Mouse (Mus musculus): ENCODE results near the gene Add1. TPM values are rescaled to one million over a fixed set of nuclear protein-coding genes. Genes with fewer than 3 reads are reported as not detected.

The Add1 gene
- polyA plus RNA-seq (2015; fragmentation: Nextera tagmentation; extraction: Ambion mirVana), result 204 and 205 TPM in 2 replicates

DNA sequence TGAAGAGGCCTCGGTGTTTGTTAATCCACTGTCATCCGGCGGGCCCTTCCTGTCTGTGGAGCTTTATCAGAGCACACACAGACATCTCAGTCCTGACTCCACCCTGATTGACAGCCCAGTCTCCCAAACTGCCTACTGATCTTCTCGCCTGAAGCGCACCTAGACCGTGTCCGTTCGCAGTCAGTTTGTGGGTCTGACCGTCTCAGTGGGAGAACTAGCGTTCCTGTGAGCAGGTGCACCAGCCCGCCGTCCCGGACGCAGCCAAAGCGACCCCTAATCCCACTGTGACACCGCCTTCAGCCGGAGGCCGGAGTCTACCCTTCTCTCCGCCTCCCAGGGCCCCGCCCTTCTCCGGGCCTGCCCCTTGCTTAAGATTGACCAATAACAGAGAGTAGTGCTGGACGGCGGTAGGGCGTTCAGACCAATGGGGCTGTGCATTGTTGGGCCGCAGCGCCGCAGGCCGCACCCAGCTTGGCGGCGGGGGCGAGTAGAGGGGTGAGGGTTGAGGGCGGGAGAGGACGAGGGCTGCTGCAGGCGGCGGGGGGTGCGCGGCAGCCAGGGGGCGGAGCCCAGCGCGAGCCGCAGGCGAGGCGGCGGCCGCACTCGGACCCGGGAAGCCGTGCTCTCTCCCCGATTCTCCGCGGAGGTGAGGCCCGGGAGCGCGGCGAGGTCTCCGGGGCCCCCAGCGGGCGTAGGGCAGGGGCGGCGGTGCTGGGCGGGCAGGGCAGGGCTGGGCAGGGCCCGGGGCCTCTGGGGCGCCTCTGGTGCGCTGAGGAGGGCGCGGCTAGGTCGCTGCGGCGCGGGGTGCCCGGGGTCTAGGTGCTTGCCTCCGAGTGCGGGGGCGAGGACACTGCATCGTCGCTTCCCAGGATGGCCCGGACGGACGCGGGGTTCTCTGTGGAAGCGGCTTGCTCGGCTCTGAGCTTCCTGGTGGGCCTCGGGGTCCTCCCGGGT is at the start of gene Add1:
Gene Add1, plus strand, starts transcription at position 397 of the 954 bp plus-strand sequence.
- Histone ChIP-seq H3K27me3 (no peaks in the 10 kb centered on the region), H3K9ac (replicated peaks) (peak within 1 kb of the TSS; percentile 99), H3K4me1 (replicated peaks) (peaks cover 23% of the 10 kb centered on the region), H3K4me2 (replicated peaks) (peak within 1 kb of the TSS; percentile 71), H3K27ac (peak within 1 kb of the TSS; percentile 97), H3K9me3 (no peaks in the 10 kb centered on the region), H3K4me3 (replicated peaks) (peak within 1 kb of the TSS; percentile 98), H3K36me3 (no peaks in the 10 kb centered on the region)
- WGBS, result under 1% methylated on average over 81 of the region's 84 CpGs
- peak; percentile 100 for ATAC-seq

DNA sequence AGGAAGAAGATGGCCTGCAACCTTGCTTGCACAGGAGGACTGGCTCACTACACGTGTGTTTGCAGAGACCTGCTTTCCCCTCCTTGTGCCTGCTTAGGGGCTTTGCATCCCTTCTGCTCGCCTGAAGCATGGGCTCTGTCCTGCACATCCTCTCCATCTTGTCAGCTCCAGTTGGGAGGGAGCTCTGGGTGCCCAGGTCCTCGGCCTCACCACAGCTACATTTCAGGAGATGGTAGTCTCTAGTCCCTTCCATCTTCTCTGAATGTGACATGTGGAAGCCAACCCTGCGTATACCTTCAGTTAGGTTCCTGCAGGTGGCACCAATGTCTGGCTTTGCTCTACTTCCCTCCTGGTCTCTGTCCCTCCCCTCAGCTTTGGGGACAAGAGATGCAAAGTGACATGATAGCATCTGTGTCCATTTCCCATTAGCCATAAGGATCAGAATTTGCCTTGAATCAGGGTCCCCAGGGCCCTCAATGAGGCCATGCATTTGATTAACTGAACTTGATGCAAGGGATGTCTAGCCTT is 49.4 kb upstream of the Add1 start:
- no peak overlapping the region for H3K9ac ChIP-seq (replicated peaks)
- 61% methylated on average over 4 of the region's 4 CpGs for WGBS

DNA sequence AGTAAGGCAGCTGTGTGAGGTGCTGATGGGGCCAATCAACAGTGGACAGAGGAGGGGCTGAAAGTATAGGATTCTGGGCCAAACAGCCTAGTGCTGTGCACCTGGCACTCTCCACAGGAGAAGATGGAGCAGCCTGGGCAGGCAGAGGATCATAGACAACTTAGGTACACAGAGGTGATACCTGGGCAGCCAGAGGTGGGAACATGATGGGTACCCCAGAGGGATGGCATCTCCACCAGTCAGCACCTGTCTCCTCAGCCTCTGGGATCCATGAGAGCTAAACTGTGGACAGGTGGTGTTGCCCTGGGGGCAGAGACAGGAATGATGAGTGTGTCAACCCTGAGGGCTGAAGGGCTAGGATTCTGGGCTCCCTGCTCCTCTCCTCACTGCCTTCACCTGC is 49.0 kb upstream of the Add1 start:
- Histone ChIP-seq H3K36me3 (no peaks in the 10 kb centered on the region), H3K9ac (replicated peaks) (no peak overlapping the region), H3K27ac (no peak overlapping the region), H3K27me3 (peaks cover 16% of the 10 kb centered on the region; the same call in 1 of the 2 replicates), H3K4me1 (replicated peaks) (0 out of 2 replicates have a peak, but pooled peaks cover 5% of the 10 kb centered on the region), H3K9me3 (no peaks in the 10 kb centered on the region), H3K4me2 (replicated peaks) (no peak overlapping the region), H3K4me3 (replicated peaks) (no peak overlapping the region)
- peak; percentile 11; the same call in 1 of the 2 replicates for ATAC-seq

More for the DNA sequence above, 49.4 kb upstream of the Add1 start:
- no peak overlapping the region for H3K4me2 ChIP-seq (replicated peaks)
- no peaks in the 10 kb centered on the region for H3K36me3 ChIP-seq
- no peak overlapping the region for H3K27ac ChIP-seq
- no peak overlapping the region for H3K4me3 ChIP-seq (replicated peaks)
- H3K4me1 ChIP-seq (replicated peaks), result 0 out of 2 replicates have a peak, but pooled peaks cover 5% of the 10 kb centered on the region
- H3K27me3 ChIP-seq, result peaks cover 16% of the 10 kb centered on the region; the same call in 1 of the 2 replicates
- no peak for ATAC-seq
- no peaks in the 10 kb centered on the region for H3K9me3 ChIP-seq

DNA sequence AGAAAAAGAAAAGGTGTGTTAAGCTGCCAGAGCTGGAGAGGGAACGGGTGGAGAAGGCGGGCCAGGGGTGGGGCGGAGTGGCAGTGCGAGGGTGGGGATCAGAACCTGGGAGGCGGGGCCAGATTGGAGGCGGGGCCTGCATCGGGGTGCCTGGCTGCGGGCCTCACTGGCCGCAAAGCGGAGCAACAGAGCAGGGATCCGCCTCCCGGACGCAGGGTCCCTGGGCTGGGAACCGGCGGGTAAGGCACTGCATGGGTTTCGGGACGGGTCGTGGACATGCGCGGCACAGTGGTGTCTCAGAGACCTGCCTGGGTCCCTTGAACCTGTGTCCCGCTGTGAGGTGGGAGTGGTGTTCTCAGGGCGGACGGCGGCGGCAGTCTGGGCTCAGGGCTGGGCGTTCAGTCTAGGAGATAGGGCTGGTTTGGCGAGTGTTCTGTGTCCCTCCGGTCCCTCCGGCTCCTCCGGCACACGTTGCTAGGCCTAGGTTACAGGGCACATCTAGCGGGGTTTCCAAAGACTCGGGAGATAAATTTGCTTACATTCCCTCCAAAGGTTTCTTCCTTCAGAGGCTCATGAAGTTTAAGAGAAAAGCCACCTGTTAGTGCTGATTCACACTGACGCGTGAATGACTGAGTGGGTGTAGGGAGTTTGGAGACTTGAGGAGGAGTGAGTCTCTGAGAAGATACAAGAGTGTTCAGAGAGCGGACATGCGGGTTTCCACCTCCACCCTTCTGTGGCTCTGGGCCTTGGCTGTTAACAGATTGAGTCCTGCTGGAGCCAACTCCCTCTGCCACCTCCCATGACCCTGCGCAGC is 47.6 kb upstream of the Add1 start, which contains the start of gene Sh3bp2:
Gene Sh3bp2, plus strand, starts transcription at position 176 of the 814 bp plus-strand sequence.
- 0 out of 2 replicates have a peak, but pooled peaks cover 5% of the 10 kb centered on the region for H3K4me1 ChIP-seq (replicated peaks)
- peak; percentile 86 for ATAC-seq
- H3K9ac ChIP-seq (replicated peaks), result peak within 1 kb of the TSS; percentile 61
- H3K36me3 ChIP-seq, result no peaks in the 10 kb centered on the region
- peak within 1 kb of the TSS; percentile 45 for H3K4me3 ChIP-seq (replicated peaks)
- WGBS, result 3% methylated on average over 38 of the region's 38 CpGs
- peak within 1 kb of the TSS; percentile 69 for H3K4me2 ChIP-seq (replicated peaks)
- peaks cover 16% of the 10 kb centered on the region; the same call in 1 of the 2 replicates for H3K27me3 ChIP-seq
- H3K27ac ChIP-seq, result no peak within 1 kb of the TSS
- H3K9me3 ChIP-seq, result no peaks in the 10 kb centered on the region

DNA sequence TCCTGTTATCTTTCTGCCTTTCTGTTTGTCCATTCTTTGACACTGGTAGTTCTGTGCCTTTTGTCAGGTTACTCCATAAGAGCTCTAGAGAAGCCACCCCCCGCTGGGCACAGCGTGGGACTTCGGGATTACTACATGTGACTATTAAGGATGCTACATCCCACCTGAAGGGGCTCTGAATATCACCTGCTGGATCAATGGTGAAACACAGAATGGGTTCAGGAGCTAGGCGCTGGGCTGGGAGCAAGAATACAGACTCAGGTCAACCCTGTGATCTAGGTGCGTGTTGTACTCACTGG is 47.0 kb upstream of the Add1 start:
- no peak overlapping the region for H3K4me3 ChIP-seq (replicated peaks)
- H3K4me1 ChIP-seq (replicated peaks), result 0 out of 2 replicates have a peak, but pooled peaks cover 5% of the 10 kb centered on the region
- H3K27me3 ChIP-seq, result peaks cover 16% of the 10 kb centered on the region; the same call in 1 of the 2 replicates
- no peak for ATAC-seq
- H3K27ac ChIP-seq, result no peak overlapping the region
- H3K9ac ChIP-seq (replicated peaks), result no peak overlapping the region
- 34% methylated on average over 5 of the region's 5 CpGs for WGBS
- no peaks in the 10 kb centered on the region for H3K36me3 ChIP-seq
- H3K4me2 ChIP-seq (replicated peaks), result peak overlapping the region; percentile 69
- H3K9me3 ChIP-seq, result no peaks in the 10 kb centered on the region

DNA sequence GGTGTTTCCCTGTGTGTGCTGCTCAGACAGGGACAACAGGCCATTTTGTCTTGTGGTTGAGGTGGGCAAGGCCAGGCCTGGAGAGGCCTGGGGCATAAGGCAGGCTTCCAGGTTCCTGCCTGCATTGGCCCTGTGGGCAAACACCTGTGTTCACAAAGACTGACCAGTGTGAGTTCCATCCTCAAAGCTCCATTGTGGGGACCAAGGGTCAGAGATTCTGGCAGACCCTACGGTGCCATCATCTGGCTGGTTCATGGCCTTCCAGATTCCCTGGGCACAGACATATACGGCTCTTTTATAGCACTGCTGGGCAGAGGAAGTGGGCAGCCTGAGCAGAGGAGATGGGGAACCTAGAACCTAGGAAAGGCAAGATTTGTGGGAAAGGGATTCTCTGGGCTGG is 46.1 kb upstream of the Add1 start:
- Histone ChIP-seq H3K36me3 (no peaks in the 10 kb centered on the region), H3K4me1 (replicated peaks) (0 out of 2 replicates have a peak, but pooled peaks cover 5% of the 10 kb centered on the region), H3K27me3 (peaks cover 16% of the 10 kb centered on the region; the same call in 1 of the 2 replicates), H3K27ac (no peak overlapping the region), H3K4me2 (replicated peaks) (no peak overlapping the region), H3K4me3 (replicated peaks) (no peak overlapping the region), H3K9ac (replicated peaks) (no peak overlapping the region), H3K9me3 (no peaks in the 10 kb centered on the region)
- no peak for ATAC-seq
- WGBS, result 81% methylated on average over 2 of the region's 2 CpGs

DNA sequence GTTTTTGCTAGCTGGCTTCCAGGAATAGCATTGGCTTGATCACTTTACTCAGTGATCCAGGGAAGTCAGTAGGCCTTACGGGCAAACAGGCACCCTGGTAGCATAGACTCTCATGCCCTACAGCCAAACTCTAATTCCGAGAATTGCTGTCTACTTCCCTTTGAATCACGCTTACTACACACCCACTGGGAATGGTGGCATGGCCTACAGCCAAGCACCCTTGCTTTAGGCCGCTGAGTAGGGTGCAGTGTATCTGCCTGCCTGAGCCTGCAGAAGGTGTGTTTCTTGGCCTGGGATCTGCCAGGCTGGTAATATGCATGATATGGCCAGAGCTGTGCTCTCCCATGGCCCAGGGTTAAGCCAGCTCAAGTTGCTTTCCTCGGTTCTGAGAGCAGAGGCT is 44.7 kb upstream of the Add1 start:
- Histone ChIP-seq H3K36me3 (no peaks in the 10 kb centered on the region), H3K4me2 (replicated peaks) (no peak overlapping the region), H3K27me3 (peaks cover 16% of the 10 kb centered on the region; the same call in 1 of the 2 replicates), H3K9me3 (no peaks in the 10 kb centered on the region), H3K9ac (replicated peaks) (no peak overlapping the region), H3K4me1 (replicated peaks) (0 out of 2 replicates have a peak, but pooled peaks cover 5% of the 10 kb centered on the region), H3K27ac (no peak overlapping the region), H3K4me3 (replicated peaks) (no peak overlapping the region)
- ATAC-seq, result no peak
- 84% methylated on average over 5 of the region's 5 CpGs for WGBS

DNA sequence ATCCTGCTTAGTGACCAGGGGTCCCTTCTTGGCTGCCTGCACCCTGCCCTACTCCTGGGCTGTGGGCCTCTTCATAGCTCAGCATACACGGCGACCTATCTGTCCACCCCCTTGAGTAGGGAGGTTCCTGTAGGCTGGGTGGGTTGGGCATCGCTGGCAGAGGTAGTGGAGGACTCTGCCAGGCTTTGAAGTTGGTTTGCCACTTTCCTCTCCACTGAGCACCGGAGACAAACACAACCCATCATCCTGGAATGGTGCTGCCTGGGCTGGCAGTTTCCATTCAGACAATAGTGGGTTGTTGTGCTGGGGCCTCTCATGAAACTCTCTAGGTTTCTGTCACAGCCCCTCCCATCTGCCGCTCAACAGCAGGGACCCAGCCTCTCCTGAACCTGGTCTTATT is 43.3 kb upstream of the Add1 start:
- no peak for ATAC-seq

DNA sequence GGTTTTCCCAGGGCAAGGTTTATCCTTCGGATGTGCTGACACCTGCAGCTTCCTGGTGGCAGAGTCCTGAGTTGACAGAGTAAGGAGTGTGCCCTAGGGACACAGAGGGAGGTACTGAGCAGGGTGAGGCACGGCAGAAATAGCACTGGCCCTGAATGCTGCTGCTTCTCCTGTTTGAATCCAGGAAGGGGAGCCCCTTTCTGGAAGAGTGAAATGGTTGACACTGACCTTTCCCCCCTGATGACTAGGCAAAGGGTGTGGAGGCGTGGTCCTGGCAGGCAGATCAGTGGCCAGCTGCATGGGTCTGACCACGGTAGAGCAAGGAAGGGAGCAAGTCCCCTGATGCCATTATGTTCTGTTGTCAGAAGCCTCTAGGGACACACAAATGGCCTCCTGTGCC is 42.8 kb upstream of the Add1 start:
- 50% methylated on average over 4 of the region's 4 CpGs for WGBS
- Histone ChIP-seq H3K9me3 (no peaks in the 10 kb centered on the region), H3K9ac (replicated peaks) (no peak overlapping the region), H3K4me3 (replicated peaks) (no peak overlapping the region), H3K36me3 (no peaks in the 10 kb centered on the region), H3K4me1 (replicated peaks) (0 out of 2 replicates have a peak, but pooled peaks cover 3% of the 10 kb centered on the region), H3K27me3 (peaks cover 16% of the 10 kb centered on the region; the same call in 1 of the 2 replicates), H3K4me2 (replicated peaks) (no peak overlapping the region), H3K27ac (no peak overlapping the region)
- ATAC-seq, result no peak

More for the DNA sequence above, 43.3 kb upstream of the Add1 start:
- no peaks in the 10 kb centered on the region for H3K9me3 ChIP-seq
- H3K27ac ChIP-seq, result no peak overlapping the region
- H3K27me3 ChIP-seq, result peaks cover 16% of the 10 kb centered on the region; the same call in 1 of the 2 replicates
- no peak overlapping the region for H3K4me2 ChIP-seq (replicated peaks)
- no peak overlapping the region for H3K9ac ChIP-seq (replicated peaks)
- WGBS, result 81% methylated on average over 5 of the region's 5 CpGs
- H3K4me3 ChIP-seq (replicated peaks), result no peak overlapping the region
- H3K4me1 ChIP-seq (replicated peaks), result 0 out of 2 replicates have a peak, but pooled peaks cover 5% of the 10 kb centered on the region
- H3K36me3 ChIP-seq, result no peaks in the 10 kb centered on the region

DNA sequence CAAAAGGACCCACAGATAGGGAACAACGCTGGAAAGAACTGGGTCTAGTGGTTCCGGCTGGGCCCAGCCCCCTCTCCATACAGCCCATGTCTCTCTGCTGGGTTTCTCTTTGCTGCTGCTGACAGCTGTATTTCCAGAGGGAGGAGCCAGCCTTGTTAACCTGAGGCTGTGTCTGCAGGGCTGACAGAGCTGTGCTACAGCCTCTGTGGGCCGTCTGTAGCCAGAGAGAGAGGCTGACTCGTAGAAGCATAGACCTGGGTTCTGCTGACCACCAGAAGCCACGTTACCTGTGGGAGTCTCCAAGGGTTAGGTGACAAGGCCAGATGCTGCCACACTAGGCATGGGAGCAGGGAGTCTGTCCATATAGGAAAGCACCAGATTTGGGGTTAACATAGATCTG is 40.4 kb upstream of the Add1 start:
- Histone ChIP-seq H3K27ac (no peak overlapping the region), H3K36me3 (no peaks in the 10 kb centered on the region), H3K9me3 (no peaks in the 10 kb centered on the region), H3K4me1 (replicated peaks) (no peaks in the 10 kb centered on the region), H3K4me3 (replicated peaks) (no peak overlapping the region), H3K9ac (replicated peaks) (no peak overlapping the region), H3K27me3 (no peaks in the 10 kb centered on the region), H3K4me2 (replicated peaks) (no peak overlapping the region)
- WGBS, result 82% methylated on average over 5 of the region's 5 CpGs
- ATAC-seq, result no peak

DNA sequence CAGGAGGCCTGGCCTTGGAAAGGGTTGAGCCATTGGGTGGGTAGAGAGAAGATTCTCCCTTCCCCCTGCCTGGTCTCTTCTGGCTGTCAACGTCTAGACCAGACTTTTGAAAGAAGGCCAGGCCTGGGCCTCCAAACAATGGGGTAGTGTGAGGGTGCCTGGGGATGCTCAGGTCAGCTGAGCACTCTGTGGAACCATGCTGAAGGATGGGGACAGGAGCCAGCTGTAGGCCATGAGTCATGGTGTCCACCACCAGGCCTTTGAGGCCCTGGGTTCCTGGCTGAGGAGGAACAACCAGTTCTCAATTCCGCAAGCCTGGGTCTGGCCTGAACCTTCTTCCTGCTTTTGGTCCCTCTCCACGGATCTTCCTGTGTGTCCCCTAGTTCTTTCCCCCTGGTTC is 39.6 kb upstream of the Add1 start:
- Histone ChIP-seq H3K9ac (replicated peaks) (no peak overlapping the region), H3K27ac (no peak overlapping the region), H3K27me3 (no peaks in the 10 kb centered on the region), H3K4me2 (replicated peaks) (no peak overlapping the region), H3K4me1 (replicated peaks) (no peaks in the 10 kb centered on the region), H3K4me3 (replicated peaks) (no peak overlapping the region), H3K9me3 (no peaks in the 10 kb centered on the region), H3K36me3 (no peaks in the 10 kb centered on the region)
- WGBS, result 86% methylated on average over 3 of the region's 3 CpGs
- ATAC-seq, result no peak
